Mouse (Mus musculus) liver, embryonic 12.5 days (tissue): ENCODE measurements around the gene Apof. TPM values are rescaled to one million over a fixed set of nuclear protein-coding genes. Genes with fewer than 3 reads are reported as not detected.
"Not testable (repeated sequence)": the region's sequence is repeated elsewhere in the genome, so short reads cannot be mapped to it uniquely, and the experiment has no call there.

Experiments used
- ATAC-seq: fragments of 200-750 bp; cut with Nextera tagmentation; 2 replicates; pipeline ENCODE4 v1.8.0; 2017; ENCODE audit warnings: moderate number of reproducible peaks, mild to moderate bottlenecking, moderate library complexity
- H3K27ac ChIP-seq: fragments of 300-500 bp; sonication (generic); 2 replicates; pipeline ENCODE4 v1.5.1; 2016; ENCODE audit warnings: mild to moderate bottlenecking
- H3K27me3 ChIP-seq: fragments of 300-500 bp; sonication (generic); replicated peaks from 2 replicates; pipeline ENCODE4 v1.6.1; 2016; ENCODE audit warnings: mild to moderate bottlenecking, moderate library complexity
- H3K36me3 ChIP-seq: fragments of 300-500 bp; sonication (generic); 2 replicates; pipeline ENCODE4 v1.6.1; 2016; ENCODE audit warnings: mild to moderate bottlenecking, moderate library complexity
- H3K4me1 ChIP-seq: fragments of 300-500 bp; sonication (generic); 2 replicates; pipeline ENCODE4 v1.6.1; 2016
- H3K4me2 ChIP-seq: fragments of 300-500 bp; sonication (generic); 2 replicates; pipeline ENCODE4 v1.6.1; 2016; ENCODE audit warnings: mild to moderate bottlenecking, moderate library complexity
- H3K4me3 ChIP-seq: fragments of 300-500 bp; sonication (generic); 2 replicates; pipeline ENCODE4 v1.5.1; 2016; ENCODE audit warnings: mild to moderate bottlenecking, moderate library complexity
- H3K9ac ChIP-seq: fragments of 300-500 bp; sonication (generic); 2 replicates; pipeline ENCODE4 v1.6.1; 2016; ENCODE audit warnings: mild to moderate bottlenecking, moderate library complexity
- H3K9me3 ChIP-seq: fragments of 300-500 bp; sonication (generic); replicated peaks from 2 replicates; pipeline ENCODE4 v1.6.1; 2016; ENCODE audit warnings: mild to moderate bottlenecking, moderate library complexity
- WGBS: fragments of 180-500 bp; shearing (Covaris S2); methylation state at CpG from one replicate; pipeline ENCODE4 v1.1.7; 2016; ENCODE audit not compliant: insufficient replicate concordance; 5-methylcytosine and 5-hydroxymethylcytosine counted together
- polyA plus RNA-seq: library from polyadenylated mRNA; unstranded; fragments of >200 nt; fragmentation: Nextera tagmentation; extraction: Ambion mirVana; gene quantifications from 2 replicates; pipeline ENCODE4 v1.2.1, GENCODE M21; 2016

Gene Apof
- polyA plus RNA-seq, 1 experiment from 2014 or later, result 27.2 TPM

- H3K27me3 ChIP-seq, ATAC-seq: not testable (repeated sequence)
- 77% methylated on average over 7 of the region's 7 CpGs for WGBS
Measured at GRCm38 (mm10) chr10:128260376-128260775, 8.1 kb upstream of the Apof start.

GRCm38 (mm10) chr10:128262300-128262699, 6.2 kb upstream of the Apof start:
- Histone ChIP-seq H3K27me3 (no peaks in the 10 kb centered on the region), H3K9ac (no peak overlapping the region), H3K4me1 (peaks cover 9% of the 10 kb centered on the region; the same call in 1 of the 2 replicates), H3K36me3 (no peaks in the 10 kb centered on the region), H3K4me2 (no peak overlapping the region), H3K4me3 (no peak overlapping the region), H3K9me3 (no peaks in the 10 kb centered on the region), H3K27ac (no peak overlapping the region)
- no peak for ATAC-seq
- 76% methylated on average over 22 of the region's 22 CpGs for WGBS

More at GRCm38 (mm10) chr10:128260376-128260775, 8.1 kb upstream of the Apof start:
- not testable (repeated sequence) for H3K27ac ChIP-seq, H3K9ac ChIP-seq, H3K4me3 ChIP-seq, H3K36me3 ChIP-seq, H3K4me1 ChIP-seq, H3K4me2 ChIP-seq, H3K9me3 ChIP-seq

- H3K9me3 ChIP-seq, result no peaks in the 10 kb centered on the region
- no peak overlapping the region for H3K4me3 ChIP-seq
- H3K27me3 ChIP-seq, result no peaks in the 10 kb centered on the region
- no peaks in the 10 kb centered on the region for H3K36me3 ChIP-seq
- ATAC-seq, result no peak
- WGBS, result 68% methylated on average over 6 of the region's 6 CpGs
- H3K4me2 ChIP-seq, result no peak overlapping the region
- H3K4me1 ChIP-seq, result peaks cover 9% of the 10 kb centered on the region; the same call in 1 of the 2 replicates
- H3K27ac ChIP-seq, result no peak overlapping the region
- no peak overlapping the region for H3K9ac ChIP-seq
Measured at GRCm38 (mm10) chr10:128263393-128264310, 4.8 kb upstream of the Apof start.

- ATAC-seq, result no peak
- Histone ChIP-seq H3K27me3 (no peaks in the 10 kb centered on the region), H3K9me3 (no peaks in the 10 kb centered on the region), H3K4me3 (peak overlapping the region; percentile 86), H3K4me1 (peaks cover 26% of the 10 kb centered on the region), H3K4me2 (peak overlapping the region; percentile 73), H3K9ac (peak overlapping the region; percentile 69), H3K36me3 (peaks cover 3% of the 10 kb centered on the region; the same call in 1 of the 2 replicates), H3K27ac (peak overlapping the region; percentile 58)
- 79% methylated on average over 16 of the region's 16 CpGs for WGBS
Measured at GRCm38 (mm10) chr10:128269206-128269910, 887 bp downstream of the Apof start.

GRCm38 (mm10) chr10:128270287-128270841, 1.9 kb downstream of the Apof start, which contains the start of gene Stat2:
Stat2 (plus strand) TSS chr10:128270559.
- Histone ChIP-seq H3K27ac (peak within 1 kb of the TSS; percentile 82), H3K9ac (peak within 1 kb of the TSS; percentile 88), H3K4me2 (peak within 1 kb of the TSS; percentile 73), H3K4me3 (peak within 1 kb of the TSS; percentile 86), H3K9me3 (no peaks in the 10 kb centered on the region), H3K27me3 (no peaks in the 10 kb centered on the region), H3K4me1 (peaks cover 31% of the 10 kb centered on the region), H3K36me3 (peaks cover 6% of the 10 kb centered on the region)
- peak; percentile 98 for ATAC-seq
- under 1% methylated on average over 43 of the region's 43 CpGs for WGBS

GRCm38 (mm10) chr10:128270866-128271265, 2.4 kb downstream of the Apof start:
- Histone ChIP-seq H3K4me2 (peak overlapping the region; percentile 73), H3K36me3 (peaks cover 6% of the 10 kb centered on the region), H3K4me3 (peak overlapping the region; percentile 86), H3K27me3 (no peaks in the 10 kb centered on the region), H3K27ac (peak overlapping the region; percentile 82), H3K9ac (peak overlapping the region; percentile 88), H3K9me3 (no peaks in the 10 kb centered on the region), H3K4me1 (peaks cover 31% of the 10 kb centered on the region)
- ATAC-seq, result no peak
- 32% methylated on average over 7 of the region's 7 CpGs for WGBS

- Histone ChIP-seq H3K36me3 (peaks cover 13% of the 10 kb centered on the region), H3K9me3 (no peaks in the 10 kb centered on the region), H3K27me3 (no peaks in the 10 kb centered on the region), H3K4me2 (no peak overlapping the region), H3K4me1 (peaks cover 31% of the 10 kb centered on the region), H3K27ac (no peak overlapping the region), H3K9ac (no peak overlapping the region), H3K4me3 (no peak overlapping the region)
- WGBS, result 65% methylated on average over 2 of the region's 2 CpGs
- no peak for ATAC-seq
Measured at GRCm38 (mm10) chr10:128271883-128272282, 3.4 kb downstream of the Apof start.

- WGBS, result 78% methylated on average over 6 of the region's 7 CpGs
- not testable (repeated sequence) for H3K4me2 ChIP-seq, H3K27me3 ChIP-seq, ATAC-seq, H3K9ac ChIP-seq, H3K4me3 ChIP-seq, H3K9me3 ChIP-seq, H3K27ac ChIP-seq
- Histone ChIP-seq H3K4me1 (peaks cover 31% of the 10 kb centered on the region), H3K36me3 (peaks cover 23% of the 10 kb centered on the region)
Measured at GRCm38 (mm10) chr10:128272819-128273439, 4.5 kb downstream of the Apof start.

- Histone ChIP-seq H3K4me1 (peaks cover 22% of the 10 kb centered on the region), H3K36me3 (peaks cover 46% of the 10 kb centered on the region)
- not testable (repeated sequence) for H3K4me2 ChIP-seq, ATAC-seq, H3K9ac ChIP-seq, H3K4me3 ChIP-seq, H3K9me3 ChIP-seq, H3K27me3 ChIP-seq, H3K27ac ChIP-seq
- 87% methylated on average over 1 of the region's 1 CpGs for WGBS
Measured at GRCm38 (mm10) chr10:128275374-128275773, 6.9 kb downstream of the Apof start.

- peaks cover 5% of the 10 kb centered on the region; the same call in 1 of the 2 replicates for H3K4me1 ChIP-seq
- WGBS, result 72% methylated on average over 6 of the region's 6 CpGs
- no peak overlapping the region for H3K4me2 ChIP-seq
Measured at GRCm38 (mm10) chr10:128278158-128278557, 9.7 kb downstream of the Apof start.

GRCm38 (mm10) chr10:128280943-128281342, 12.5 kb downstream of the Apof start:
- ATAC-seq, result no peak
- H3K27me3 ChIP-seq, result no peaks in the 10 kb centered on the region
- no peaks in the 10 kb centered on the region for H3K9me3 ChIP-seq
- H3K4me1 ChIP-seq, result no peaks in the 10 kb centered on the region
- WGBS, result 70% methylated on average over 6 of the region's 6 CpGs
- no peak overlapping the region for H3K27ac ChIP-seq
- no peak overlapping the region for H3K4me3 ChIP-seq
- no peak overlapping the region for H3K9ac ChIP-seq
- H3K4me2 ChIP-seq, result no peak overlapping the region
- peaks cover 93% of the 10 kb centered on the region for H3K36me3 ChIP-seq

More at GRCm38 (mm10) chr10:128278158-128278557, 9.7 kb downstream of the Apof start:
- H3K4me3 ChIP-seq, result no peak overlapping the region
- H3K9ac ChIP-seq, result no peak overlapping the region
- H3K27ac ChIP-seq, result no peak overlapping the region
- H3K9me3 ChIP-seq, result no peaks in the 10 kb centered on the region
- H3K27me3 ChIP-seq, result no peaks in the 10 kb centered on the region
- no peak for ATAC-seq
- H3K36me3 ChIP-seq, result peaks cover 71% of the 10 kb centered on the region
